Mouse (Mus musculus) CD4-positive naive resting alpha-beta T cell, adult 76 days (primary cell): ENCODE results near the gene Epp13. TPM values are rescaled to one million over a fixed set of nuclear protein-coding genes. Genes with fewer than 3 reads are reported as not detected.

Source experiments
- total RNA-seq: library from RNA; stranded (reverse); gene quantifications from one replicate; pipeline ENCODE4 v1.2.4, GENCODE M21; 2023

The Epp13 gene
- total RNA-seq: not detected

GRCm38 (mm10) chr7:6252410-6252809, at the start of gene Epp13:
TSS of gene Epp13 (plus strand) at chr7:6252710.

GRCm38 (mm10) chr7:6221978-6222377, 30.5 kb upstream of the Epp13 start, which contains the start of gene Zscan5b:
TSS of gene Zscan5b (plus strand) at chr7:6222278.

GRCm38 (mm10) chr7:6285842-6286705, 33.6 kb downstream of the Epp13 start, which contains the start of gene Zfp667:
TSS of gene Zfp667 (plus strand) at chr7:6286579.

GRCm38 (mm10) chr7:6331233-6331956, 78.9 kb downstream of the Epp13 start, which contains the start of gene Zfp583:
TSS of gene Zfp583 (minus strand) at chr7:6331285.

Other genes with a start within 250 kb of the Epp13 start
- gene Vmn1r65, start 241.7 kb upstream of the Epp13 start, total RNA-seq: not detected
- gene Nlrp4c, start 207.5 kb upstream of the Epp13 start, total RNA-seq: not detected
- gene Zfp787, start 96.7 kb upstream of the Epp13 start, total RNA-seq: 29.7 TPM
- gene Zfp444, start 80.5 kb upstream of the Epp13 start, total RNA-seq: 23.9 TPM
- gene Galp, start 55.6 kb upstream of the Epp13 start, total RNA-seq: not detected
- not detected for gene Zscan5b, start 30.4 kb upstream of the Epp13 start, total RNA-seq
- gene Zfp667, start 33.9 kb downstream of the Epp13 start, total RNA-seq: 5.9 TPM
- gene Zfp583, start 78.6 kb downstream of the Epp13 start, total RNA-seq: 0.50 TPM
- gene Gm3854, start 91.0 kb downstream of the Epp13 start, total RNA-seq: 0.97 TPM
- 2.3 TPM for gene Zfp78, start 110.6 kb downstream of the Epp13 start, total RNA-seq
- 8.3 TPM for gene Zfp28, start 130.6 kb downstream of the Epp13 start, total RNA-seq
- gene Smim17, start 146.0 kb downstream of the Epp13 start, total RNA-seq: 1.8 TPM
- gene Gm20715, start 157.6 kb downstream of the Epp13 start, total RNA-seq: not detected
- not detected for gene Olfr1344, start 186.0 kb downstream of the Epp13 start, total RNA-seq
- not detected for gene Olfr1336, start 203.5 kb downstream of the Epp13 start, total RNA-seq
- gene Olfr1346, start 214.4 kb downstream of the Epp13 start, total RNA-seq: not detected
- not detected for gene Olfr5, start 234.2 kb downstream of the Epp13 start, total RNA-seq
- not detected for gene Olfr1347, start 247.0 kb downstream of the Epp13 start, total RNA-seq